In genomic region chr10:20186800-20187273, GRCm38 (mm10) we compare ENCODE assay signal across 11 mouse cellular contexts. TPM values are rescaled to one million over a fixed set of nuclear protein-coding genes. Genes with fewer than 3 reads are reported as not detected.
DNase-seq lines count a peak whose midpoint lies in the region; ATAC-seq and TF ChIP-seq lines count a peak whose summit lies in the region.
"Had no signal": no experiment of that assay in that cellular context is flagged by ENCODE, and none has a peak within 500 bp of the region (broad histone marks: within the 10 kb centered on the region; RNA-seq: fewer than 3 reads in every experiment).

No protein-coding gene starts in this region.

- no peaks in the 10 kb centered on the region for H3K27me3 ChIP-seq in E14TG2a.4 (ENCODE audit: insufficient read depth, low read length)
- no peaks in the 10 kb centered on the region for H3K27me3 ChIP-seq in kidney, postnatal 0 days (ENCODE audit: insufficient read depth, low read length)
- H3K27me3 ChIP-seq: CH12.LX had no signal

- H3K4me3 ChIP-seq in E14TG2a.4 (replicated peaks; ENCODE audit: low read length) = peak overlapping the region; percentile 49
- no peak overlapping the region for H3K4me3 ChIP-seq in kidney, postnatal 0 days (replicated peaks; ENCODE audit: low read depth, low read length)

- ATAC-seq in kidney, postnatal 0 days (replicated peaks; ENCODE audit: low FRiP score, low read depth) = peak; percentile 59

- TF ChIP-seq CTCF in E14TG2a.4 (conservative IDR thresholded peaks at IDR 0.05; ENCODE audit: low read length) = no peak
- TF ChIP-seq CTCF in kidney, postnatal 0 days (IDR thresholded peaks at IDR 0.05; ENCODE audit: low read depth) = no peak

- DNase-seq in ZHBTc4 (ENCODE audit: low read depth, low spot score) = peak; percentile 74
- no peak for DNase-seq in kidney, postnatal 0 days (ENCODE audit: low spot score)
- peak; percentile 17 for DNase-seq in lung, postnatal 10 days
- DNase-seq in testis, postnatal 10 days (ENCODE audit: low spot score) = no peak
- no peak for DNase-seq in right cerebral cortex, adult 2 months (ENCODE audit: low spot score in 2 of 2)
- no peak for DNase-seq in adrenal gland, postnatal 4 days (ENCODE audit: low spot score in 2 of 2)
- DNase-seq: gastrocnemius, postnatal 25 days; heart, postnatal 36 days; thymus, postnatal 25 days had no signal

- no peak overlapping the region for H3K9ac ChIP-seq in kidney, postnatal 0 days (ENCODE audit: low read depth, low read length)

- H3K4me1 ChIP-seq in E14TG2a.4 (replicated peaks; ENCODE audit: low read depth, low read length) = peaks cover 87% of the 10 kb centered on the region
- H3K4me1 ChIP-seq in kidney, postnatal 0 days (replicated peaks; ENCODE audit: insufficient read depth, low read length) = 0 out of 2 replicates have a peak, but pooled peaks cover 8% of the 10 kb centered on the region

- WGBS in kidney, postnatal 0 days = 78% methylated on average over 5 of the region's 5 CpGs

- peak overlapping the region; percentile 42 for H3K27ac ChIP-seq in kidney, postnatal 0 days

- no peaks in the 10 kb centered on the region for H3K9me3 ChIP-seq in E14TG2a.4 (ENCODE audit: low read length)
- no peaks in the 10 kb centered on the region for H3K9me3 ChIP-seq in kidney, postnatal 0 days (replicated peaks; ENCODE audit: low read length)

- H3K36me3 ChIP-seq in E14TG2a.4 (ENCODE audit: insufficient read depth, low read length) = peaks cover 13% of the 10 kb centered on the region
- H3K36me3 ChIP-seq in kidney, postnatal 0 days (ENCODE audit: insufficient read depth, low read length) = no peaks in the 10 kb centered on the region

- H3K4me2 ChIP-seq in kidney, postnatal 0 days (ENCODE audit: low read length) = no peak overlapping the region

RNA-seq across cellular contexts. Expression of gene Map7, which starts 38.6 kb away (rescaled TPM):
- polyA plus RNA-seq in kidney, postnatal 0 days (2015; fragmentation: Nextera tagmentation; extraction: Ambion mirVana) = 31.2 and 35.4 TPM in 2 replicates
- 10 to 100 TPM; 34.3 to 44.6 TPM for total RNA-seq in adrenal gland, postnatal 4 days (2021)

Comparison
In these comparisons a context has a peak if more than half of its experiments do, and no peak if none do; other contexts are left out.
1. DNase-seq: peak in ZHBTc4 (single experiment) and lung, postnatal 10 days (single experiment); none in kidney, postnatal 0 days (single experiment), testis, postnatal 10 days (single experiment), right cerebral cortex, adult 2 months (0 of 2) and adrenal gland, postnatal 4 days (0 of 2).